7 mouse cellular contexts compared by ENCODE assay signal in the genomic region with DNA sequence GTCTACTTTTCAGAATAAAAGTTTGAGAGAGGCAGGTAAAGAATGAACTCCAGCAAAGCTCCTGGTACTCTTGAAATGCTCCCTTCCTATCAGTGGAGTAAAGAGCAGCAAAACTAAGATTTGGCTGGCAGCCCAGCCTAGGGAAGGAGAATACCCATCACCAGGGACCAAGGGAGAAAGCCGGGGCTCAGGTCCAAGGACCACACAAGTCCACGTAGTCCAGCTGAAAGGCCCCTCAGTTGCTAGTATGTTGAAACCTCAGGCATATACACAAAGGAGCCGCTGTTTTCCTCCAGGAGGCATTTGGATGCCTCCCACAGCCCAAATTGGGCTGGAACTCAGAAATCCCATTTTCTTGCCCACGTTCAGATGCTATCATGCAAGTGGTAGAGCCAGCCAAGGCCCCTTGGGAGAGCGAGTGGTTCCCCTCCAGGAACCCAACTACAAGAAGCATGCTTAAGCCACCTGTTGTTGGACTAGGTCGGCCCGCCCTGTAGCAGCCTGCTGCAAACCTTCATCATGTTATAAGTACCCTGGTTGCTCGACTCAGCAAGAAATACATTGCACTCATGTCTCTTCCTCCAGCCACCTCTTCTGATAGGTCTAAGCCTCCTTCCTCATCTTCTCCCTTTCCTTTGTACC. TPM values are rescaled to one million over a fixed set of nuclear protein-coding genes. Genes with fewer than 3 reads are reported as not detected.
DNase-seq lines count a peak whose midpoint lies in the region; ATAC-seq and TF ChIP-seq lines count a peak whose summit lies in the region.

No protein-coding gene starts in this region.

- TF ChIP-seq EP300 in liver, postnatal 0 days (IDR thresholded peaks at IDR 0.05; ENCODE audit: low read depth), result no peak

- no peak for ATAC-seq in liver, embryonic 13.5 days (ENCODE audit: low read depth)
- ATAC-seq in liver, postnatal 0 days, result no peak

- no peak overlapping the region for H3K9ac ChIP-seq in liver, embryonic 13.5 days
- H3K9ac ChIP-seq in liver, postnatal 0 days (replicated peaks), result no peak overlapping the region

- H3K9me3 ChIP-seq in liver, embryonic 13.5 days (replicated peaks), result no peaks in the 10 kb centered on the region
- no peaks in the 10 kb centered on the region for H3K9me3 ChIP-seq in liver, postnatal 0 days (ENCODE audit: low read length)

- H3K27me3 ChIP-seq in liver, embryonic 13.5 days, result peaks cover 40% of the 10 kb centered on the region
- peaks cover 18% of the 10 kb centered on the region for H3K27me3 ChIP-seq in liver, postnatal 0 days (ENCODE audit: insufficient read depth, low read length)

- no peak for TF ChIP-seq CTCF in liver, postnatal 0 days (IDR thresholded peaks at IDR 0.05; ENCODE audit: low read depth)

- H3K4me2 ChIP-seq in liver, embryonic 13.5 days, result no peak overlapping the region
- no peak overlapping the region for H3K4me2 ChIP-seq in liver, postnatal 0 days (ENCODE audit: low read depth, low read length)

- 0 out of 2 replicates have a peak overlapping the region, but pooled peaks have one; percentile 50 for H3K4me3 ChIP-seq in liver, embryonic 13.5 days (replicated peaks)
- no peak overlapping the region for H3K4me3 ChIP-seq in liver, postnatal 0 days (ENCODE audit: low read depth, low read length)

- no peak for DNase-seq in liver, embryonic 13.5 days
- no peak for DNase-seq in liver, postnatal 0 days
- peak; percentile 13 to 20 for DNase-seq in frontal cortex, postnatal 14 days (ENCODE audit: low spot score in 2 of 2)
- DNase-seq in left cerebral cortex, postnatal 14 days (ENCODE audit: low spot score in 2 of 2), result peak; percentile 20 to 34
- DNase-seq in right cerebral cortex, postnatal 25 days, result peak; percentile 14
- DNase-seq in gastrocnemius, postnatal 14 days, result no peak
- no peak for DNase-seq in gastrocnemius, postnatal 4 days (ENCODE audit: low spot score in 2 of 2)

- H3K36me3 ChIP-seq in liver, embryonic 13.5 days, result no peaks in the 10 kb centered on the region
- no peaks in the 10 kb centered on the region for H3K36me3 ChIP-seq in liver, postnatal 0 days (replicated peaks; ENCODE audit: insufficient read depth, low read length)

- WGBS in liver, embryonic 13.5 days (ENCODE audit: insufficient replicate concordance), result 49% methylated on average over 8 of the region's 8 CpGs
- 56% methylated on average over 8 of the region's 8 CpGs for WGBS in liver, postnatal 0 days (ENCODE audit: insufficient replicate concordance)

- no peaks in the 10 kb centered on the region for H3K4me1 ChIP-seq in liver, embryonic 13.5 days (replicated peaks)
- no peaks in the 10 kb centered on the region for H3K4me1 ChIP-seq in liver, postnatal 0 days (ENCODE audit: insufficient read depth)

- no peak overlapping the region for H3K27ac ChIP-seq in liver, embryonic 13.5 days
- no peak overlapping the region for H3K27ac ChIP-seq in liver, postnatal 0 days (ENCODE audit: low read depth)

- intact Hi-C loops in left cerebral cortex, postnatal 14 days (cut with DNase I), result no loop called here
- intact Hi-C loops in gastrocnemius, postnatal 14 days (cut with DNase I; ENCODE audit: low total_unique reads), result no loop called here

RNA-seq across cellular contexts. Expression of a gene that starts 1.4 kb away (rescaled TPM):
- polyA plus RNA-seq in liver, embryonic 13.5 days (2015; fragmentation: Nextera tagmentation; extraction: Ambion mirVana), result 0.14 and 0.25 TPM in 2 replicates
- 0.05 and 0.09 TPM in 2 replicates for polyA plus RNA-seq in liver, postnatal 0 days (2015; fragmentation: Nextera tagmentation; extraction: Ambion mirVana)
- total RNA-seq in left cerebral cortex, postnatal 14 days (2021), result 10 to 100 TPM; 14.1 to 16.8 TPM
- total RNA-seq in gastrocnemius, postnatal 14 days (2021), result 10 to 100 TPM; 55.7 to 59.8 TPM
- total RNA-seq in gastrocnemius, postnatal 4 days (2021), result 100 to 1,000 TPM in 1 of 2 experiments, 10 to 100 TPM in 1; 99.6 to 109 TPM

Comparison
In these comparisons a context has a peak if more than half of its experiments do, and no peak if none do; other contexts are left out.
1. DNase-seq: peak in frontal cortex, postnatal 14 days (2 of 2), left cerebral cortex, postnatal 14 days (2 of 2) and right cerebral cortex, postnatal 25 days (single experiment); none in liver, embryonic 13.5 days (single experiment), liver, postnatal 0 days (single experiment), gastrocnemius, postnatal 14 days (single experiment) and gastrocnemius, postnatal 4 days (0 of 2).